In the genomic region with DNA sequence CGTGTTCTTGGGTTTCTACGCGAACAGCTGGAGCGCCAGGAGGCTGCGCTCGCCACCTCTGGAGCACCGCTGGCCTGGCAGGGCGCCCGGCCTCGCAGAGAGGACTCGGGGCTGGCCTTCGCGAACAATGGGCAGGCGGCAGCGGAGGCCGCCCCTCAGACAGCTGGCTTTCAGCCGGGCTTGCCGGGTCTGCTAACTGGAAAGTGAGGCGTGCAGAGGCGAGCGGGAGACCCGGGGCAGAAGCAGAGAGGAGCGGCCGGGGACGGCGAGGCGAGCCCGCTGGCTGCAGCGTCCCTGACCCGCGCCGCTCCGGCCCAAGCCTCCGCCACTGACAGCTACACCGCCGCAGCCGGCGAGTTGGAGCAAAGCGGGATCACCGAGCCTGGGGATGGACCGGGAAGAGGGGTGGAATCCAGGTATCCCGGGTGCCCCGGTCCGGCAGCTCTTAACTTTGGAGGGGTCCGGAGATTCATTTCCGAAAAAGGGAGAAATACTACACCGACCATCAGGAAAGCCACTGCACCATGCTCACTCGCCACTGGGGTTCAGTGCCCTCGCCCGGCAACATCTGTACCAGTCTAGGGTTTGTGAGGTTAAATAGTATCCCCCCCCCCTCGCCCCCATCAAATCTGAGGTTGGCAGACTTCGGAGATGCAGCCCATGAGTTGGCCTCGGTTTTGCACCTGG, we compare ENCODE assay signal across 8 mouse cellular contexts. TPM values are rescaled to one million over a fixed set of nuclear protein-coding genes. Genes with fewer than 3 reads are reported as not detected.
DNase-seq lines count a peak whose midpoint lies in the region; ATAC-seq and TF ChIP-seq lines count a peak whose summit lies in the region.

No protein-coding gene starts in this region.

- H3K4me1 ChIP-seq in embryonic facial prominence, embryonic 14.5 days (ENCODE audit: control insufficient read depth, insufficient read depth, low read length): peaks cover 25% of the 10 kb centered on the region
- peaks cover 12% of the 10 kb centered on the region for H3K4me1 ChIP-seq in heart, embryonic 11.5 days (ENCODE audit: control insufficient read depth, insufficient read depth, low read length)
- H3K4me1 ChIP-seq in kidney, embryonic 14.5 days (ENCODE audit: control insufficient read depth, insufficient read depth, low read length): peaks cover 14% of the 10 kb centered on the region
- no peaks in the 10 kb centered on the region for H3K4me1 ChIP-seq in liver, embryonic 14.5 days (replicated peaks; ENCODE audit: control insufficient read depth in 2 of 2, insufficient read depth in 2 of 2, low read length in 1 of 2)
- H3K4me1 ChIP-seq in neural tube, embryonic 15.5 days: peaks cover 53% of the 10 kb centered on the region

- H3K27ac ChIP-seq in embryonic facial prominence, embryonic 14.5 days (replicated peaks; ENCODE audit: low read depth, low read length): peak overlapping the region; percentile 84
- H3K27ac ChIP-seq in heart, embryonic 11.5 days (ENCODE audit: low read depth, low read length): peak overlapping the region; percentile 29; the same call in 1 of the 2 replicates
- peak overlapping the region; percentile 30; the same call in 1 of the 2 replicates for H3K27ac ChIP-seq in kidney, embryonic 14.5 days (ENCODE audit: low read depth, low read length)
- no peak overlapping the region for H3K27ac ChIP-seq in liver, embryonic 14.5 days
- H3K27ac ChIP-seq in neural tube, embryonic 15.5 days (replicated peaks): peak overlapping the region; percentile 98

- peak; percentile 45 for ATAC-seq in embryonic facial prominence, embryonic 14.5 days (ENCODE audit: low read depth)
- ATAC-seq in heart, embryonic 11.5 days (replicated peaks; ENCODE audit: insufficient number of reproducible peaks, low FRiP score, low TSS enrichment): peak; percentile 60; the same call in 1 of the 2 replicates
- peak; percentile 41; the same call in 1 of the 2 replicates for ATAC-seq in kidney, embryonic 14.5 days (ENCODE audit: low FRiP score, low TSS enrichment)
- ATAC-seq in liver, embryonic 14.5 days (ENCODE audit: insufficient read depth): no peak
- peak; percentile 29 for ATAC-seq in neural tube, embryonic 15.5 days (ENCODE audit: low FRiP score)

- H3K4me3 ChIP-seq in embryonic facial prominence, embryonic 14.5 days (ENCODE audit: low read depth, low read length): peak overlapping the region; percentile 85
- peak overlapping the region; percentile 73 for H3K4me3 ChIP-seq in heart, embryonic 11.5 days (ENCODE audit: low read depth, low read length)
- peak overlapping the region; percentile 71 for H3K4me3 ChIP-seq in kidney, embryonic 14.5 days (ENCODE audit: low read length)
- peak overlapping the region; percentile 2 to 47; a peak in 3 of 4 replicates for H3K4me3 ChIP-seq in liver, embryonic 14.5 days (ENCODE audit: insufficient read depth in 1 of 2, low read depth in 2 of 2, low read length in 2 of 2)
- H3K4me3 ChIP-seq in neural tube, embryonic 15.5 days (replicated peaks): peak overlapping the region; percentile 90

- H3K36me3 ChIP-seq in embryonic facial prominence, embryonic 14.5 days (ENCODE audit: control insufficient read depth, insufficient read depth, low read length): no peaks in the 10 kb centered on the region
- H3K36me3 ChIP-seq in heart, embryonic 11.5 days (ENCODE audit: control insufficient read depth, insufficient read depth, low read length): no peaks in the 10 kb centered on the region
- no peaks in the 10 kb centered on the region for H3K36me3 ChIP-seq in kidney, embryonic 14.5 days (ENCODE audit: control insufficient read depth, insufficient read depth, low read length)
- no peaks in the 10 kb centered on the region for H3K36me3 ChIP-seq in liver, embryonic 14.5 days (replicated peaks; ENCODE audit: control insufficient read depth, insufficient read depth, low read depth)
- no peaks in the 10 kb centered on the region for H3K36me3 ChIP-seq in neural tube, embryonic 15.5 days

- no peak for TF ChIP-seq CTCF in liver, embryonic 14.5 days (IDR thresholded peaks at IDR 0.05; ENCODE audit: low read depth)

- no peaks in the 10 kb centered on the region for H3K9me3 ChIP-seq in embryonic facial prominence, embryonic 14.5 days (ENCODE audit: control insufficient read depth, low read length)
- no peaks in the 10 kb centered on the region for H3K9me3 ChIP-seq in heart, embryonic 11.5 days (replicated peaks; ENCODE audit: control insufficient read depth, low read length)
- no peaks in the 10 kb centered on the region for H3K9me3 ChIP-seq in kidney, embryonic 14.5 days (ENCODE audit: control insufficient read depth, low read length)
- H3K9me3 ChIP-seq in liver, embryonic 14.5 days (ENCODE audit: control insufficient read depth, low read length): no peaks in the 10 kb centered on the region
- H3K9me3 ChIP-seq in neural tube, embryonic 15.5 days (replicated peaks): no peaks in the 10 kb centered on the region

- TF ChIP-seq EP300 in liver, embryonic 14.5 days (IDR thresholded peaks at IDR 0.05; ENCODE audit: low read depth): no peak

- peak overlapping the region; percentile 76 for H3K4me2 ChIP-seq in embryonic facial prominence, embryonic 14.5 days (ENCODE audit: low read depth, low read length)
- H3K4me2 ChIP-seq in heart, embryonic 11.5 days: peak overlapping the region; percentile 85
- H3K4me2 ChIP-seq in kidney, embryonic 14.5 days (replicated peaks; ENCODE audit: low read depth, low read length): peak overlapping the region; percentile 94
- H3K4me2 ChIP-seq in liver, embryonic 14.5 days (ENCODE audit: low read depth): peak overlapping the region; percentile 61
- H3K4me2 ChIP-seq in neural tube, embryonic 15.5 days: peak overlapping the region; percentile 89

- 1% methylated on average over 43 of the region's 53 CpGs for WGBS in embryonic facial prominence, embryonic 14.5 days
- under 1% methylated on average over 52 of the region's 53 CpGs for WGBS in heart, embryonic 11.5 days (ENCODE audit: insufficient replicate concordance)
- WGBS in kidney, embryonic 14.5 days: under 1% methylated on average over 47 of the region's 53 CpGs
- WGBS in liver, embryonic 14.5 days (ENCODE audit: insufficient replicate concordance): under 1% methylated on average over 53 of the region's 53 CpGs
- under 1% methylated on average over 53 of the region's 53 CpGs for WGBS in neural tube, embryonic 15.5 days

- peaks cover 4% of the 10 kb centered on the region; the same call in 1 of the 2 replicates for H3K27me3 ChIP-seq in embryonic facial prominence, embryonic 14.5 days (replicated peaks; ENCODE audit: control insufficient read depth, insufficient read depth, low read length)
- peaks cover 20% of the 10 kb centered on the region for H3K27me3 ChIP-seq in heart, embryonic 11.5 days (ENCODE audit: control insufficient read depth, insufficient read depth, low read length)
- H3K27me3 ChIP-seq in kidney, embryonic 14.5 days (ENCODE audit: control insufficient read depth, insufficient read depth, low read length): peaks cover 20% of the 10 kb centered on the region
- H3K27me3 ChIP-seq in liver, embryonic 14.5 days (ENCODE audit: control insufficient read depth, insufficient read depth, low read length): peaks cover 73% of the 10 kb centered on the region
- H3K27me3 ChIP-seq in neural tube, embryonic 15.5 days (replicated peaks): no peaks in the 10 kb centered on the region

- H3K9ac ChIP-seq in embryonic facial prominence, embryonic 14.5 days (ENCODE audit: low read depth, low read length): peak overlapping the region; percentile 87
- H3K9ac ChIP-seq in heart, embryonic 11.5 days (ENCODE audit: low read depth, low read length): peak overlapping the region; percentile 77
- peak overlapping the region; percentile 78 for H3K9ac ChIP-seq in kidney, embryonic 14.5 days (ENCODE audit: low read depth, low read length)
- no peak overlapping the region for H3K9ac ChIP-seq in liver, embryonic 14.5 days (replicated peaks)
- peak overlapping the region; percentile 98 for H3K9ac ChIP-seq in neural tube, embryonic 15.5 days (replicated peaks)

- peak; percentile 9 for DNase-seq in CD4-positive helper T cell, adult 2 months (ENCODE audit: low read depth, low spot score)
- peak; percentile 86 for DNase-seq in adrenal gland, postnatal 10 days
- peak; percentile 87 for DNase-seq in embryonic facial prominence, embryonic 14.5 days (ENCODE audit: low spot score)
- no peak for DNase-seq in liver, embryonic 14.5 days (ENCODE audit: low read depth in 3 of 3, low spot score in 3 of 3)
- DNase-seq in yolk sac, embryonic 10.5 days (ENCODE audit: low spot score): peak; percentile 53

RNA-seq across cellular contexts. Expression of a gene that starts 1.0 kb away (rescaled TPM):
- total RNA-seq in adrenal gland, postnatal 10 days (2021): 1 to 10 TPM; 2.8 to 5.3 TPM
- polyA plus RNA-seq in embryonic facial prominence, embryonic 14.5 days (2014; fragmentation: Nextera tagmentation; extraction: Ambion mirVana): 4.5 and 4.7 TPM in 2 replicates
- polyA plus RNA-seq in heart, embryonic 11.5 days (2014; fragmentation: Nextera tagmentation; extraction: Ambion mirVana): 1.9 and 2.4 TPM in 2 replicates
- 3.9 and 4.0 TPM in 2 replicates for polyA plus RNA-seq in kidney, embryonic 14.5 days (2014; fragmentation: Nextera tagmentation; extraction: Ambion mirVana)
- 0.01 TPM in 2 replicates for polyA plus RNA-seq in liver, embryonic 14.5 days (2012; rRNA removed)
- not detected in 2 replicates for polyA plus RNA-seq in liver, embryonic 14.5 days (2014; fragmentation: Nextera tagmentation; extraction: Ambion mirVana)
- 7.7 and 10.0 TPM in 2 replicates for polyA plus RNA-seq in neural tube, embryonic 15.5 days (2015; fragmentation: Nextera tagmentation; extraction: Ambion mirVana)

RNA-seq across cellular contexts. Expression of a gene that starts 1.2 kb away (rescaled TPM):
- under 1 TPM; 0.33 to 0.51 TPM for total RNA-seq in adrenal gland, postnatal 10 days (2021)
- polyA plus RNA-seq in embryonic facial prominence, embryonic 14.5 days (2014; fragmentation: Nextera tagmentation; extraction: Ambion mirVana): 0.93 and 1.5 TPM in 2 replicates
- 0.36 and 0.42 TPM in 2 replicates for polyA plus RNA-seq in heart, embryonic 11.5 days (2014; fragmentation: Nextera tagmentation; extraction: Ambion mirVana)
- 0.87 and 1.6 TPM in 2 replicates for polyA plus RNA-seq in kidney, embryonic 14.5 days (2014; fragmentation: Nextera tagmentation; extraction: Ambion mirVana)
- not detected in 2 replicates for polyA plus RNA-seq in liver, embryonic 14.5 days (2012; rRNA removed)
- polyA plus RNA-seq in liver, embryonic 14.5 days (2014; fragmentation: Nextera tagmentation; extraction: Ambion mirVana): not detected in 2 replicates
- 1.4 and 1.5 TPM in 2 replicates for polyA plus RNA-seq in neural tube, embryonic 15.5 days (2015; fragmentation: Nextera tagmentation; extraction: Ambion mirVana)

RNA-seq across cellular contexts. Expression of a gene that starts 48.0 kb away (rescaled TPM):
- 10 to 100 TPM; 16.1 to 19.5 TPM for total RNA-seq in adrenal gland, postnatal 10 days (2021)
- polyA plus RNA-seq in embryonic facial prominence, embryonic 14.5 days (2014; fragmentation: Nextera tagmentation; extraction: Ambion mirVana): 8.6 and 9.5 TPM in 2 replicates
- polyA plus RNA-seq in heart, embryonic 11.5 days (2014; fragmentation: Nextera tagmentation; extraction: Ambion mirVana): 10.6 and 11.6 TPM in 2 replicates
- polyA plus RNA-seq in kidney, embryonic 14.5 days (2014; fragmentation: Nextera tagmentation; extraction: Ambion mirVana): 12.5 and 17.6 TPM in 2 replicates
- polyA plus RNA-seq in liver, embryonic 14.5 days (2012; rRNA removed): 3.4 and 4.4 TPM in 2 replicates
- polyA plus RNA-seq in liver, embryonic 14.5 days (2014; fragmentation: Nextera tagmentation; extraction: Ambion mirVana): 4.7 and 4.9 TPM in 2 replicates
- 16.1 and 16.8 TPM in 2 replicates for polyA plus RNA-seq in neural tube, embryonic 15.5 days (2015; fragmentation: Nextera tagmentation; extraction: Ambion mirVana)

Comparison
In these comparisons a context has a peak if more than half of its experiments do, and no peak if none do; other contexts are left out.
1. DNase-seq: peak in CD4-positive helper T cell, adult 2 months (single experiment), adrenal gland, postnatal 10 days (single experiment), embryonic facial prominence, embryonic 14.5 days (single experiment) and yolk sac, embryonic 10.5 days (single experiment); none in liver, embryonic 14.5 days (0 of 3).
2. H3K4me3 ChIP-seq: peak in every context shown above with its lines; median percentile 90 in neural tube, embryonic 15.5 days; 85 in embryonic facial prominence, embryonic 14.5 days; 73 in heart, embryonic 11.5 days; 71 in kidney, embryonic 14.5 days; 24 in liver, embryonic 14.5 days.
3. Peak in every context shown above with its lines, with median percentiles within 50 percentile points of each other: H3K4me2 ChIP-seq.